Mouse (Mus musculus) bone marrow macrophage, adult 2 months (primary cell): ENCODE results near the gene Babam2.

Experiments used
- CTCF ChIP-seq: IDR thresholded peaks from 2 replicates; pipeline ENCODE4 v1.5.1; 2012; ENCODE audit warnings: low read depth, mild to moderate bottlenecking, low read length, moderate library complexity
- POLR2A ChIP-seq: IDR thresholded peaks from 2 replicates; pipeline ENCODE4 v1.6.1; 2012; ENCODE audit warnings: mild to moderate bottlenecking, low read depth, low read length, borderline replicate concordance

DNA sequence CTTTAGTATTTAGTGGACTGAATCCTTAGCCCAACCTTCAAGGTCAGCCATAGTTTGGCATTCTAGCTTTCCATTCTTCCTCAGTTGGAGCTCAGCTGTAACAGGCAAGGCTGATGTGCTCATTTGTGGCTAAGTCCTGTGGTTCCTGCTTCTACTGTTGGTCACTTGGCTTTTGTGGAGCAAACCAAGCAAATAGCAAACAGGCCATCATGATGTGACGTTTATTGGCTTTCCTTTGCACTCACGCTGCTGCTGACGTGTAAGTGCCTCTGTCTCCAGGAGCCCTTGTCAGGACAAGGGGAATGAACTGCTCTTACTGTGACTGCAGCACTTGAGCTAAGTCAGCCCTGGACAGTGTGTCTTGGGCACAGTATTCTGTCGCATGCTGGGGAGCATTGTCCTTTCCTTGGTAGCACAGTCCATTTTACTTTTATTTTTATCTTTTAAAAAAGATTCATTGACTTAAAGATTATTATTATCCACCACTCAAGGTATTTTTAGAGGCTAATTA is 45.1 kb downstream of the Babam2 start:
- TF ChIP-seq CTCF: no peak
- no peak for TF ChIP-seq POLR2A
